Mouse (Mus musculus): ENCODE results near the gene Gtf2h2.

DNA sequence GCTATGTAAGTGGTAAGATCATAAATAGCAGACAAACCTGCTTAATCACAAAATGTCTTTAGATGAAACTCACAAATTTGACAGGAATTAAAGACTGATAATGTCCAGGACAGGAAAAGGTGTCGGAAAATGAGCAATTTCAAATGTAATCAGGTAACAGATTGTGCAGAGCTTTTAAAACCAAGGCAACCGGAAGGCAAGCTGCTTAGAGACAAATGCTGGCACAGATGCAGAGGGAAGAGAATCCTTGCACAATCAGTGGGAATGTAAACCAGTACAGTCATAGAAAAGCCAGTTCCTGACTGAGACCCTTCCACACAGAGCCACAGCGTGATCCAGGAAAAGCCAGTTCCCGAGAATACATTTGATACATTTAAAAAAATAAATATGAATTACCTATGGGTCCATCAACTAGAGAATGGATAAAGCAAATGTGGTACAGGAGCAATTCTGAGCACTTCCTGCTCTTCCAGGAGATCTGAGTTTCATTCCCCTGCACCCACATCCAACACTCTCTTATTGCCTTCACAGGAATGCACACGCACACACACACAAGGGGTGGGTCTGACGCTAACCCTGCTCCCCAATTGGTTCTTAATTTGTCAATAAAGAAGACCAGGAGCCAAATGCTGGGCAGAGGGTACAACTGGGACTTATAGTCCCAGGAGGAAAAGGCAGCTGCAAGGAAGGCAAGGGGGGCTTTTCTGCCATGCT, 33.7 kb upstream of the Gtf2h2 start:
- TF ChIP-seq CTCF (IDR thresholded peaks at IDR 0.05; ENCODE audit: control insufficient read depth, insufficient read depth, insufficient read length) (no peak), CEBPB (IDR thresholded peaks at IDR 0.05; ENCODE audit: low read depth) (peak; percentile 24)

All from C2C12 (cell line).